Mouse (Mus musculus) limb, embryonic 14.5 days (tissue): ENCODE measurements at regions not wholly inside any gene's neighbourhood (a gene's known extent, or its start where the extent isn't known, plus 50 kb on each side); places are given as distances from the start of the nearest gene placed in this dataset.

Experiments used
- ATAC-seq: fragments of 200-750 bp; cut with Nextera tagmentation; 2 replicates; pipeline ENCODE4 v1.8.0; 2017; ENCODE audit warnings: low read depth, moderate number of reproducible peaks, moderate TSS enrichment; ENCODE audit not compliant: low FRiP score
- DNase-seq: peaks from one replicate; pipeline ENCODE4 v3.0.0-alpha.2; 2015; ENCODE audit warnings: low spot score
- H3K27ac ChIP-seq: fragments of 300-500 bp; sonication (generic); replicated peaks from 2 replicates; pipeline ENCODE4 v1.5.1; 2014; ENCODE audit warnings: low read depth, mild to moderate bottlenecking, low read length, moderate library complexity, mixed read lengths
- H3K27me3 ChIP-seq: fragments of 300-500 bp; sonication (generic); 2 replicates; pipeline ENCODE4 v1.6.1; 2014; ENCODE audit warnings: low read length, mixed read lengths; ENCODE audit not compliant: control insufficient read depth, insufficient read depth
- H3K36me3 ChIP-seq: fragments of 300-500 bp; sonication (generic); 2 replicates; pipeline ENCODE4 v1.6.1; 2014; ENCODE audit warnings: mild to moderate bottlenecking, low read length, moderate library complexity, mixed read lengths; ENCODE audit not compliant: control insufficient read depth, insufficient read depth
- H3K4me1 ChIP-seq: fragments of 300-500 bp; sonication (generic); 2 replicates; pipeline ENCODE4 v1.6.1; 2014; ENCODE audit warnings: antibody characterized with exemption, low read length, mixed read lengths; ENCODE audit not compliant: control insufficient read depth, insufficient read depth
- H3K4me2 ChIP-seq: fragments of 300-500 bp; sonication (generic); replicated peaks from 2 replicates; pipeline ENCODE4 v1.6.1; 2014; ENCODE audit warnings: low read depth, mild to moderate bottlenecking, low read length, moderate library complexity; ENCODE audit not compliant: severe bottlenecking
- H3K4me3 ChIP-seq: fragments of 300-500 bp; sonication (generic); replicated peaks from 2 replicates; pipeline ENCODE4 v1.5.1; 2014; ENCODE audit warnings: low read length
- H3K9ac ChIP-seq: fragments of 300-500 bp; sonication (generic); 2 replicates; pipeline ENCODE4 v1.6.1; 2014; ENCODE audit warnings: mild to moderate bottlenecking, low read depth, low read length, moderate library complexity; ENCODE audit not compliant: severe bottlenecking
- H3K9me3 ChIP-seq: fragments of 300-500 bp; sonication (generic); 2 replicates; pipeline ENCODE4 v1.6.1; 2016; ENCODE audit warnings: low read length; ENCODE audit not compliant: control insufficient read depth
- POLR2A ChIP-seq: fragments of 200-500 bp; IDR thresholded peaks from 2 replicates; pipeline ENCODE4 v1.8.0; 2012; ENCODE audit warnings: inconsistent platforms, mild to moderate bottlenecking, moderate library complexity, borderline replicate concordance; ENCODE audit not compliant: insufficient read depth, insufficient read length; ENCODE audit errors: extremely low read depth
- WGBS: fragments of 180-500 bp; shearing (Covaris S2); extraction: QIAGEN DNeasy Blood & Tissue Kit; methylation state at CpG from one replicate; pipeline ENCODE4 v1.1.7; 2014; 5-methylcytosine and 5-hydroxymethylcytosine counted together

DNA sequence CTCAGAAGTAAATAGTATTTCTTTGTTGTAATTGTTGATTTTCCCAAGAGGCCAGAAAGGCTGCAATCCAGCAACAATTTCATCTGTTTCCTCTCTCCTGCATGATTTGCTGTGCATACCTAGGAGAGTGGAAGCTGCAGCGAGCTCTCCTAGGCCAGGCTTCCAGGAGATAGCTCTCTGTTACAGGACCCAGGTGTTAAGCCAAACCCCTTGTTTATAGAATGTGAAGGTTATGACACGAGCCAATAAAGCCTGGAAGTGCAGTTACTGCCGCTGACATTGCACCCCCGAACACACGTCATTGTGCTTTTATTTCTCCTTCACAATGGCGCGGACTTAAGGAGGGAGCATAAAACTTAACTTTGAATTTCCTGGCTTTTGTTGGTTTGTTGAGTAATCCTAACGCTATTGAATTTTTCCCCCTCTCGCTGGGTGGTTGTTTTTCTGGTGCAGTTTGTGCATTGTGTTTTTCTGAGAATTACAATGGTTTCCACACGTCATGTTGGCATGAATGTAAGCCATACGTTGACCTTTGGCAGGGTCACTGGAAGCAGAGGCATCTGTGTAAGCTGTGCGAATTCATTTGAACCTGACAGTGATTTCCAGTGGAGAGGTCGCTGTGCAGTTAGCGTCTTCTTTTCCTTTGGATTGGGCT is 145.1 kb downstream of the Mtx2 start:
- WGBS, result 19% methylated on average over 14 of the region's 14 CpGs
- peaks cover 11% of the 10 kb centered on the region for H3K4me1 ChIP-seq
- no peak overlapping the region for H3K27ac ChIP-seq
- H3K9ac ChIP-seq, result no peak overlapping the region
- TF ChIP-seq POLR2A, result no peak
- H3K4me3 ChIP-seq, result no peak overlapping the region
- peaks cover 37% of the 10 kb centered on the region for H3K27me3 ChIP-seq
- DNase-seq (no peak), ATAC-seq (no peak)
- no peaks in the 10 kb centered on the region for H3K36me3 ChIP-seq
- H3K4me2 ChIP-seq, result no peak overlapping the region
- no peaks in the 10 kb centered on the region for H3K9me3 ChIP-seq

DNA sequence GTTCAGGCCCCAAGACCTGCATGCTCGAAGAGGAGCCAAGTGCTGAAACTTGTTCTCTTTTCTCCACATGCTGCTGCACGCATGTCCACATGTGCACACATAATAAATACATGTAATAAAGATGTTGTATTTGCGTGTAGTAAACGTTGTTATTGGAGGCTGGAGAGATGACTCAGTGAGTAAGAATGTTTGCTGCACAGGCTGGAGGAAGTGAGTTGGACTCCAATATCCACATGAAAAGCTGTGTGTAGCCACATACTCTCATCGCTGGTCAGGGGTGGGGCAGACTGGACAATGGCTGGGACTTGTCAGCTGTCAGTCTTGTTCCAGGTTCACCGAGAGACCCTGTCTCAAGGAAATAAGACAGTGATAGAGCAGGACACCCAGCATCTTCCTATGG is 147.8 kb downstream of the Mtx2 start:
- Histone ChIP-seq H3K4me1 (peaks cover 11% of the 10 kb centered on the region), H3K27ac (no peak overlapping the region), H3K4me2 (no peak overlapping the region), H3K36me3 (no peaks in the 10 kb centered on the region), H3K4me3 (no peak overlapping the region), H3K27me3 (peaks cover 24% of the 10 kb centered on the region), H3K9me3 (no peaks in the 10 kb centered on the region), H3K9ac (no peak overlapping the region)
- no peak for DNase-seq
- WGBS, result 59% methylated on average over 6 of the region's 6 CpGs
- no peak for ATAC-seq
- TF ChIP-seq POLR2A, result no peak

DNA sequence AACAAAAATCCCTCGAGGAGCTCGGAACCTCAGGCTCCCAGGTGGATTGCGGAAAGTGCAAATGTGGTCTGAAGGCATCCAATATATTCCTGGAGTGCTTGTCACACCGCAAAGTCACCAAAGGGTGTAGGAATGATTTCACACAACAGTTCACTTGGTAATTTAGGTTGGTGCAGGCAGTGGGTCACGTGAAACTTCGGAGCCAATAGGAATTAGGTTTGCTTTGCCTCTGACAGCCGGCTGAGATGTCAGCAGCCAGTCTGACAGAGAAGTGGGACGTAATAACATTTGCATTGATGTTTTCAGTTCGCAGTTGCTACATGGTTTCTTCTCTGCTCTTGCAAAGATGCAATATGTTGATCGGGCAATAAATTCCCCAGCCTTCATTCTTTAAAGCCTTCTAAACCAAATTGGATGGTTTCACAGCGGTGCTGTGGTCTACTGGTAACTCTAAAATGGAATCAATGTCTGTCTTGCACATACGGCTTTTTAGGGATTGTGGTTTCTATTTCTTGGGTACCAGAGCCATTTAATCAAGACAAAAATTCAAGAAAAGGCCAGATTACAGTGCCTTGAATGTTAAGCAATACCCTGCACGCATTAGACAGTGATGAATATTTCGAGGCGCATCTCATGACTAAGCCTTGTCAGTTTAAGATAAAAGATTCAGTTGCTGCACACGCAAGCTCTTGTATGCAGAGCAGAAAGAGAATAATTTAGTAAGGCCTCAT is 149.2 kb downstream of the Mtx2 start:
- no peak overlapping the region for H3K4me3 ChIP-seq

DNA sequence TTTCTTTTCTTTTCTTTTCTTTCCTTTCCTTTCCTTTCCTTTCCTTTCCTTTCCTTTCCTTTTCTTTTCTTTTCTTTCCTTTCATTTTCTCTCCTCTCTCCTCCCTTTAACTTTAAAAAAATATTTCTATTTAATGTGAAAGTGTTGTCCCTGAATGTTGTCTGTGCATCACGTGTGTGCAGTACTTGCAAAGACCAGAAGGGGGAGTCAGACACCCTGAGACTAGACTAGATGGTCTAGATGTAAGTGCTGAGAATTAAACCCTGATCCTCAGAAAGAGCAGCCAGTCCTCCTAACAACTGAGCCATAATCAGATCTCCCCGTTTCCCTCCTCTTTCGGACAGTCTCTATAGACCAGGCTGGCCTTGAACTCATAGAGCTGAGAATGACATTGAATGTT is 151.7 kb downstream of the Mtx2 start:
- Histone ChIP-seq H3K9ac (no peak overlapping the region), H3K27ac (no peak overlapping the region), H3K4me3 (no peak overlapping the region), H3K4me1 (peaks cover 4% of the 10 kb centered on the region; the same call in 1 of the 2 replicates), H3K36me3 (no peaks in the 10 kb centered on the region), H3K27me3 (peaks cover 12% of the 10 kb centered on the region), H3K4me2 (no peak overlapping the region), H3K9me3 (no peaks in the 10 kb centered on the region)
- WGBS, result 95% methylated on average over 3 of the region's 3 CpGs
- no peak for TF ChIP-seq POLR2A
- DNase-seq, result no peak
- no peak for ATAC-seq

More for the DNA sequence above, 149.2 kb downstream of the Mtx2 start:
- TF ChIP-seq POLR2A, result no peak
- Histone ChIP-seq H3K9ac (no peak overlapping the region), H3K36me3 (no peaks in the 10 kb centered on the region), H3K27me3 (peaks cover 19% of the 10 kb centered on the region), H3K4me1 (peaks cover 11% of the 10 kb centered on the region), H3K27ac (no peak overlapping the region), H3K9me3 (no peaks in the 10 kb centered on the region), H3K4me2 (peak overlapping the region; percentile 34)
- no peak for DNase-seq
- 0 out of 2 replicates have a peak, but pooled peaks have one; percentile 34 for ATAC-seq
- 52% methylated on average over 16 of the region's 16 CpGs for WGBS

DNA sequence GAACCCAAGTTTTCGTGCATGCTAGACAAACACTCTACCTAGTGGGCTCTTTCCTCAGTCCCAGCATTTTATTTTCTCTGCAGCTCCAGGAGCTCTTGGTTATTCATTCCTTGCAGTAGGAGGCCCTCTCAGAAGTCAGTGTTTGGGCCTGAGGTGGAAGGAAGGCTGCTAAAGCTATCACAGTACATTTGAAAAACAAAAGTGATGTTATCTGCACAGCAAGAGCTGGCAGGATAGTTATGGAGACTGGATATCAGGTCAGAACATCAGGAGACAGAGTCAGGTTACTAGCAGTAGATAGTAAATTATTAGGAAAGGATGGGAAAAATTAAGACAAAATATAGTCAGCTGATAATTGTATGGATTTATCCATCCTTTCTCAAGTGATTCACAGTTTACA is 152.2 kb downstream of the Mtx2 start:
- TF ChIP-seq POLR2A, result no peak
- no peak for ATAC-seq
- H3K9ac ChIP-seq, result no peak overlapping the region

More for the DNA sequence above, 152.2 kb downstream of the Mtx2 start:
- Histone ChIP-seq H3K9me3 (no peaks in the 10 kb centered on the region), H3K4me3 (no peak overlapping the region), H3K27ac (no peak overlapping the region), H3K27me3 (peaks cover 12% of the 10 kb centered on the region), H3K4me2 (no peak overlapping the region), H3K4me1 (peaks cover 4% of the 10 kb centered on the region; the same call in 1 of the 2 replicates), H3K36me3 (no peaks in the 10 kb centered on the region)
- no peak for DNase-seq
- WGBS, result 93% methylated on average over 1 of the region's 1 CpGs
